Mouse (Mus musculus): Measurements from ENCODE around the gene Muc4. TPM values are rescaled to one million over a fixed set of nuclear protein-coding genes. Genes with fewer than 3 reads are reported as not detected.

Gene Muc4
- total RNA-seq, 2 experiments from 2014 or later, result not detected

GRCm38 (mm10) chr16:32825380-32825779, 89.7 kb downstream of the Muc4 start:
- ATAC-seq (replicated peaks; ENCODE audit: low FRiP score, low TSS enrichment, poor library complexity, severe bottlenecking), result no peak

DNA sequence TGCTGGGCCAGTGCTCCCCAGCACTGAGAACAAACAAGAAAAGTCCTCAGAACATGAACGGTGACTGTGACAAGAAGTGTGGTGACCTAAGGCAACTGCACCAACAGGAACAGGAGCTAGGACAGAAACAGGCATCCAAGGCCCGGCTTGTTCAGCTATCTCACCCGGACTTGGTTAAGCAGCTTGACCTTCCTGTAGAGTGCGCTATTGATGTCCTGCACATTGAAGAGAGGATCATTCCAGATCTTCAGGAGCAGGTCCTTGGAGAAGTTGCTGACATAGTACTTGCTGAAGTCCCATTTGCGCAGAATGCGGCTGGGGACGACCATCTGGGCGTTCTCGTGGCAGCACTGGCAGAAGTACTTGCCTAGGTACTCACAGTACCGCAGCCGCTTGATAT, 90.8 kb downstream of the Muc4 start:
- no peak for ATAC-seq (replicated peaks; ENCODE audit: low FRiP score, low TSS enrichment, poor library complexity, severe bottlenecking)

GRCm38 (mm10) chr16:32829104-32829503, 93.4 kb downstream of the Muc4 start:
- no peak for ATAC-seq (replicated peaks; ENCODE audit: low FRiP score, low TSS enrichment, poor library complexity, severe bottlenecking)

DNA sequence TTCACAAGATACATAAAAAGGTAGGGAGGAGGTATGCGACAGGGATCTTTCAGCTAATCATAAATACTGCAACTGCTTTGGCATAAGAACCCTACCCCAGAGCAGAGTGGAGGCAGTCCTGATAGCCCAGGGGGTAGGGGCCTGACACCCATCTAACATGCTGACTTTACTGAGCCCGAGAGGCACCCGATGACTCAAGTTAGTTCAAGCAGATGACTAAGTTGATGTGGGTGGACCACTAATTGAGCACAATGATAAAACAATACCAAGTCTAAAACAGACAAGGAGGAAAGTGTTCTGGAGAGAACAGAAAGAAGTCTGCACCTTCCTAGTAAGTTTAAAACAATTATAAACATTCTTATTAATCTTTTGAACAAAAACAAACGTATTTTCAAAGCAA, 95.8 kb downstream of the Muc4 start:
- no peak for ATAC-seq (replicated peaks; ENCODE audit: low FRiP score, low TSS enrichment, poor library complexity, severe bottlenecking)

Other genes starting within 250 kb of the Muc4 start
- gene Slc51a, start 248.0 kb upstream of the Muc4 start, total RNA-seq (2014; fragmentation: Nextera tagmentation), result 2.7 TPM in 1 of 2 replicates, not detected in the other
- gene Slc51a, start 248.0 kb upstream of the Muc4 start, total RNA-seq (2017), result 0.53 and 1.3 TPM in 2 replicates
- 1.2 TPM in 1 of 2 replicates, not detected in the other for gene Zdhhc19, start 239.6 kb upstream of the Muc4 start, total RNA-seq (2014; fragmentation: Nextera tagmentation)
- not detected in 2 replicates for gene Zdhhc19, start 239.6 kb upstream of the Muc4 start, total RNA-seq (2017)
- 316 and 327 TPM in 2 replicates for gene Tfrc, start 127.0 kb upstream of the Muc4 start, total RNA-seq (2014; fragmentation: Nextera tagmentation)
- gene Tfrc, start 127.0 kb upstream of the Muc4 start, total RNA-seq (2017), result 261 and 333 TPM in 2 replicates
- 45.7 and 54.4 TPM in 2 replicates for gene Tnk2, start 92.0 kb upstream of the Muc4 start, total RNA-seq (2014; fragmentation: Nextera tagmentation)
- gene Tnk2, start 92.0 kb upstream of the Muc4 start, total RNA-seq (2017), result 27.7 and 28.6 TPM in 2 replicates
- not detected in 2 replicates for gene Muc20, start 61.5 kb downstream of the Muc4 start, total RNA-seq (2014; fragmentation: Nextera tagmentation)
- not detected in 2 replicates for gene Muc20, start 61.5 kb downstream of the Muc4 start, total RNA-seq (2017)
- not detected in 2 replicates for gene Smbd1, start 74.6 kb downstream of the Muc4 start, total RNA-seq (2014; fragmentation: Nextera tagmentation)
- not detected in 2 replicates for gene Smbd1, start 74.6 kb downstream of the Muc4 start, total RNA-seq (2017)
- gene Fyttd1, start 141.6 kb downstream of the Muc4 start, total RNA-seq (2014; fragmentation: Nextera tagmentation), result 23.3 and 25.4 TPM in 2 replicates
- 48.8 and 69.4 TPM in 2 replicates for gene Fyttd1, start 141.6 kb downstream of the Muc4 start, total RNA-seq (2017)
- gene Rubcn, start 141.9 kb downstream of the Muc4 start, total RNA-seq (2014; fragmentation: Nextera tagmentation), result 5.1 and 6.6 TPM in 2 replicates
- gene Rubcn, start 141.9 kb downstream of the Muc4 start, total RNA-seq (2017), result 4.0 and 6.1 TPM in 2 replicates
- gene Lrch3, start 178.2 kb downstream of the Muc4 start, total RNA-seq (2014; fragmentation: Nextera tagmentation), result 15.6 and 27.2 TPM in 2 replicates
- gene Lrch3, start 178.2 kb downstream of the Muc4 start, total RNA-seq (2017), result 13.1 and 25.3 TPM in 2 replicates

Measured in megakaryocyte-erythroid progenitor cell, adult 5-6 weeks (primary cell).